Mouse (Mus musculus) heart, postnatal 10 days (tissue): ENCODE data around the gene Slc17a1. TPM values are rescaled to one million over a fixed set of nuclear protein-coding genes. Genes with fewer than 3 reads are reported as not detected.

Experiments used
- DNase-seq, 2 experiments: peaks; one replicate each; pipeline ENCODE4 v3.0.0; 2021
- intact Hi-C: fragments of 180-260 bp; cut with DNase I; formaldehyde crosslinking; loops from one replicate; pipeline ENCODE4 v1.15.1; 2025
- total RNA-seq, 2 experiments: library from RNA; stranded (reverse); gene quantifications; 2 replicates each; pipeline ENCODE4 v1.2.3; 2021

The Slc17a1 gene
- total RNA-seq, 2 experiments from 2014 or later: not detected

DNA sequence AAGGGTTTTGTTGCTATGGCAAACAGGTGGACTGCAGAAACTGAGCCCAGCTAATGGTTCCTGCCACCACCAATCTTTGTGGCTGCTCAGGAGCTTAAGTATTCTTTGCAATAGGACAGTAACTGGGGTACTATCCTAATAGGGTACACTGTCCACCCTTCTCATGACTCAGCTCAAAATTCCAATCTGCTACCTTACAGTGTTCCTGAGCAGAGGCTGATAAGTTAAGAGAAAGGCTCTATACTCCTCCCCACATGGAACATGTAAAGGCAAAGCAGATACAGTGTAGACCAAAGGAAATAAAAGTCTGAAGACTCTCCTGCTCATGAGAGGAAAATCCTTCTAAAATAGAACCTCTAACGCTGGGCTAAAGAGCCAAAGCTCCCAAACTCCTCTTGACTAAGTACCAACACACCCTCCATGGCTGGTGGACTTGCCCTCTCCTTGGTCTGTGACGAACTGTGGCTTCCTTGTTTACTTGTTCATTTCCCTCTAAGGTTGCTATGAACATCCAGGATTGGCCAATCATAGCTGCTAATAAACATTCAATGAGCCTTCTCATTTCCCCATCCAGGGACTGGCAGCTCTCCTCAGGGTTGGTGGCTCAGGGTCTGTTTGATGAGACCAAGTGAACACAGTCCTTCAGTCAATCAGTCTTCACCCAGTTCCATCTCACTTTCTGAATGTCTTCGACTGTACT, 19.6 kb downstream of the Slc17a1 start:
- intact Hi-C loops: no loop called here
- no peak for DNase-seq

DNA sequence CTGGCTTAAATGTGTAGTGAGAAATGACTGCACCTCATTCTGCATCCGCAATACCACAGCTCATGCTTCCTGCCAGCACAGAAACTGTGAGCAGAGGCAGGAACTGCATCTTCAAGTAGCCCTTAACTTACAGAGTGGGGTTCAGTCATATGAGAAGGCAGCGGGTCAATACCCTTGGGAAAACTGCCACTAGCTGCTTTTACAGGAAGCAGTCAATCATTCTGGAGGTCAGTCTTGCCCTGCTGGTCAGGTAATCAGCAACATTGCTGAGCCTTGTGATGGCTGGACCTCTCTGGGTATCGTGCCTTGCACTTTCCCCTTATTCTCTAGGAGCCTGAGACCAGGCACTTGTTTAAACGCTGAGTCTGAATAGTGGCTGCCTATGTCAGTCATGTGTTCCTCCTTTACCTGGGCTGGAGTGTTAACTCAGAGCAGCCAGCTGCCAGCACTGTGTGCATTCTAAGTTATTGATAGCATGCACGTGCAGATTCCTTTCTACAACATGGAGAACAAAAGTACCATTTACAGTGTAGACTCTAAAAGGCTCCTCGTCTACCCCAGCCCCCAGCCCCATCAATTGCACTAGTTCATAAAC, 21.6 kb downstream of the Slc17a1 start:
- intact Hi-C loops: no loop called here
- no peak for DNase-seq

DNA sequence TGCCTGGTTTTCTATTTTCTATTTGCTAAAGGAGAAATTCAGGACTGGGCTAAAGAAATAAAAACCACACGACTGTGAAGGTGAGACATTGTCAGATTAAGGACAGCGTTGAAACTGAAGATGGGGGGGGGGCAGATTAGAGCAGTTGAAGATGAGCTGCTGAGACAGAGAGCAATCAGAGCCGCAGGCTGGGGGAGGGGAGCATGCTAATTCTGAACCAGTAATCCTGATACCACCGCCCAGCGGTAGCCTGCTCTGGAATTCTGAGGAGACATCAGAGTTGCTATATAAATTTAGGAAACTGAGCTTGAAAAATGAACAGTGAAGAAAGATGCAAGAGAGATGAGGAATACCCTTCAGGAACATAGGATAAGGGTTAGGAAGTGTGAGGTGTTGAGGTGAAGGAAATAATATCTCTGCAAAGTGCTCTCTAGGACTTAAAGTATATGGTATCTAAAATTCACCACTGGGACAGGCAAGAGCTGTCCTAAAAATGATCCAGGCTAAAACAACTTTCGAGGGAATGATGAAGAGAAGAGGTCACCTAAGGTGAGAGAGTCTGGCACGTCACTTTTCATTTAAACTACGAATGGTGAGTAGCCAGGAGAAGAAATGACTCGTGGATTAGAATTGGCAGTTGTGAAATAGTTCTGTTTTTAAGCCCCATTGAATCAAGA, 25.2 kb downstream of the Slc17a1 start:
- intact Hi-C loops: no loop called here
- no peak for DNase-seq

DNA sequence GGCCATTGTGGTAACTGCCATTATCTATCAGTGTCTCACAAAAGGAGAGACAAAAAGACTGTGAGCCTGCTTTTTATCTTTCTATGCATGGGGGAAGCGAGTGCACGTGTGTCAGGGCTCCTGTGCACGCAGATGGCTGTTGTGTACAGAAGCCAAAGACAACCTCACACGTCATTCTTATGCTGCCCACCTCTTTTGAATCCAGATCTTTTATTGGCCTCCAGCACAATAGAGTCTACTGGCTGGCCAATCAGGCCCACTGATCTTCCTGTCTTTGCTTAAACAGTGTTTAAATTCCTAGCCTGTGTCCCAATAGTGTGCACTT, 25.7 kb downstream of the Slc17a1 start:
- no peak for DNase-seq

DNA sequence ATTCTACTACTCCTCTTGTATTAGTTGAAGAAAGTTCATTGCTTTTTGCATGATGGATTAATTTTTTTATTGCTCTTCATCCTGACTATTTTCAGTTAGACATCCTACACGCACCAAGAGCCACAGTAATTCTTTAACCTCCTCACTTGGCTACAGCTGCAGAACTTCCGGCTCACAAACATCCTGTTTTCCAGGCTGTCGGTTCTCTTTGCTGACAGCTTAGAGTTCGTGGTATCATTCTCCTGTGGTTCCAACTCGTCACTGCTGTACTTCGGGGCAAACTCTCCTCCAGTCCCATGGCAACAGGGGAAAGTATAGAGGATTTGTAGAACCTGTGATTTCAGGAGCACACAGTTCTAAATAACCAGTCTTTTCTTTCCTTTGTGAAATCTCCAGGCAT, 30.7 kb downstream of the Slc17a1 start:
- intact Hi-C loops: no loop called here
- peak; percentile 7 to 16 for DNase-seq

More for the DNA sequence above, 25.7 kb downstream of the Slc17a1 start:
- intact Hi-C loops: no loop called here

DNA sequence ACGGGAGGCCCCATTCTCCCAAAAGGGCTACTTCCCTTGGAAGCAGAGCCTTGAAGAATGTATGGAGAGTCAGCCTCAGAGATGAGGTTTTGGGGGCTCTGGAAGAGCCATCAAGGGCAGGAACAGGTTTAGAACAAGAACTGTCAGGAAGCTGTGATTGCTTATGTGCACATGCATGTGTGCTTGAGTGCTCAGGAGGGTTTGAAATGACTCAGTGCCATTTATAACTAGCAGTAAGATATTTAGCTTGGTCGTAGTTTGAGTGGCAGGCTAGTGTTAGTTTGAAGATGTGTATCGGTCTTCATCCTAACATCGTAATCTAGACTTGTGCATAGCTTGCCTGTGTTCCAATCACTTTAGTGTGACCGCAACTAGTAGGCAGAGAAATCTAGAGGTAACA, 39.4 kb downstream of the Slc17a1 start:
- intact Hi-C loops: no loop called here
- no peak for DNase-seq

DNA sequence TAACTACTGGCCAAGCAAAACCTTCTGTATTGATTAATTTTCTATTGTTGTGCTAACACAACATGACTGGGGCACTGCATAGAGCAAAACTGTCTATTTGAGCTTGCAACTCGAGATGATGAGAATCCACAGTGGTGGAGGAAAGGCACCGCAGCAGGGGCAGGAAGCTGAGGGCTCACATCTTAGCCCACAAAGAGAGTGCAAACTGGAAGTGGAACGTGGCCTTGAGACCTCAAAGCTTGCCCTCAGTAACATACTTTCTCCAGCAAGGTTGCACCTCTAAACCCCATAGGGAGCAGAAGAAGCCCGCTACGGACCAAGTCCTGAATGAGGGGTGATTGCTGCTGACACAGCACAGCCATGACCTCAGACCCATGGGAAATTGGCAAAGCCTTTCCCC, 42.6 kb downstream of the Slc17a1 start:
- intact Hi-C loops: no loop called here

DNA sequence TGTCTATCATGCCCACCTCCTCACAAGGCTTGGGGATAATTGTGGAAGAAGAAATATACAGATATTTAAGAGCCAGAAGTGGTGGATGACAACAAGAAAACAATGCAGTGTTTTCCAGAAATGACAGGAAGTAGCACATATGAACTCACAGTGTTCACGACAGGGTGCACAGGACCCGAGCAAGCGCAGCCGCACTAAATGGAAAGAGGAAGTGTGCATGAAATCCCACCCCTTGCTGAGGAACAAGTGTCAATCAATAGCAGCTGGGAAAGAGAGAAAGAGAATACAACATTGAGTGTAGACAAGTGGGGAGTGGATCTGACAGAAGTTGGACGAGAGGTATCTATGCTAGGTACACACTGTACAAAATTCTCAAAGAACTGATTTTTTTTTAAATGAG, 43.8 kb downstream of the Slc17a1 start:
- intact Hi-C loops: no loop called here
- no peak for DNase-seq

More for the DNA sequence above, 42.6 kb downstream of the Slc17a1 start:
- no peak for DNase-seq

DNA sequence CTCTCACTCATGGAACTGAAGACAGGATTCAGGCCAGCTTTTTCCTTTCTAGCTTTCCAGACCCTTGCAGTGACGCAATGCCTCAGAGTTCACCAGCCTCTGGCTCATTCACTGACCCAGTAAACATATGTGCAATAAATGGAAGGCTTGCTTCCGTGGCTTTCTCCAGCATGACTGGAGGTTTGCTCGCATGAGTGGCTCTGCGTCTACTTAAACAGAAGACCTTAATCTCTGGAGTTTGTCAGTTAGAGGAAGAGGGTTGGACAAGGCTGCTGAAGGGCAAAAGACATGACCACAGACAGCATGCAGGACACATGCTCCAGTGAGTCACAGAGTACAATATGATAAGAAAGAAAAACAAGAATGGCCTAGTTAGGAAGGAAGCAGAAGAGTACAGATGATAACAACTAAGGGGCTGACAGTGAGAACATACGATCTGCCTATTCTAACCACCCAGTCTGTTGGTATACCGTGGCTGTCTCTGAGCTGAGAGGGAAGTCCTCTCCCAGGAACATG, 46.3 kb downstream of the Slc17a1 start:
- peak; percentile 11 to 30 for DNase-seq
- intact Hi-C loops: no loop called here

DNA sequence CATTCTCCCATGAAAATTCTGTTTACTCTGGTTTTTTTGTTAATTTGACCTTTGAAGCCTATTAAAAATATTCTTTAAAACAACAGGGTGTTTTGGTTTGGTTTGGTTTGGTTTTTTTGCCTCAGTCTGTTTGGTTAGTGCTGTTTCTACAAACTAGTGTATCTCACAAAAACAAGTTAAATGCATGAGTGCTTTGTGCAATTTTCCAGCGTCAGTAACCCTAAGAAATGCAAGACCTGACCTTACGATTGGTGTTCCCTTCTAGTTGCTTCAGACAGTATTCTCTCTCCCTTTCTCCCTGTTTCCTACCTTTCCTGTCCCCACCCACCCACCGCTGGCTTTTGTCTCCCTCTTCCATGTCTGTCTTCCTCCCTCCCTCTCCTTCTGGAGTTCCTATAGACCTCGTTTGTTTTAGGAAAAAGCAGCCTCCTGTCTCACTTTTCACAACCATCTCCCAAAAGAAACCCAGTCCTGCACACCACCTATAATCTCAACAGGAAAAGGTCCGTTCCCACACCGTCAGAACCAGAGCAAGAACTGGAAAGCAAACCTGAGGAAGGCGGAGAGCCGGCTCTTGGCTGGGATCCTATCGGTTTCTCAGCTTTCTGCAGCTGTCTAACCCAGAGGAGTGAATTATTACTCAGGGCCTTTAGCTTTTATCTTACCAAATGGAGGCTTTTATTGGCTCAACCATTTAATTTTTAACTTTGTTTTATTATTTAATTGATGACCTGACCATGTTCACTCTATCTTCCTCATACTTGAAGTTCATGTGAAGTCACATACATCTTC, 47.0 kb downstream of the Slc17a1 start, which contains the start of gene Slc17a4:
TSS of gene Slc17a4 (minus strand) at position 634 of the 792 bp plus-strand sequence.
- DNase-seq: peak; percentile 22 to 32
- intact Hi-C loops: no loop called here

DNA sequence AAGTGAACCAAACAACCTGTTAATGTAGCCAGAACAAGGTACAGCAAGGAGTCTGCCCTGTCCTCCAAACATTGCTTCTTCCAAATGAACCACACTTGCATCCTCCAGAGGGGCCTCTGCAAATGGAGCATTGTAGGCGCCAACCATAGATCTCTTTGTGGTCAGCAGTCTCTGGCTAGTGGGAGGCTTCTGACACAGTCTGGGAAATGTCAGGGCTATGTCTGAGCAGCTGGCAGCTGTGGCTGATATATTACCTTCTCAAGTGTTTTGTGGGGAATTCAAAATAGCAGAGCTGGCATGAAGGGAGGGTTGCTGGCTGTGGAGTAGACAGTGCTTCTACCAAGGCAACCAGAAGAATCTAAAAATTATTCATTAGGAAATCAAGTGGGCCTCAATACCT, 48.6 kb downstream of the Slc17a1 start:
- DNase-seq: peak in 1 of 2 experiments; percentile 12
- intact Hi-C loops: no loop called here

DNA sequence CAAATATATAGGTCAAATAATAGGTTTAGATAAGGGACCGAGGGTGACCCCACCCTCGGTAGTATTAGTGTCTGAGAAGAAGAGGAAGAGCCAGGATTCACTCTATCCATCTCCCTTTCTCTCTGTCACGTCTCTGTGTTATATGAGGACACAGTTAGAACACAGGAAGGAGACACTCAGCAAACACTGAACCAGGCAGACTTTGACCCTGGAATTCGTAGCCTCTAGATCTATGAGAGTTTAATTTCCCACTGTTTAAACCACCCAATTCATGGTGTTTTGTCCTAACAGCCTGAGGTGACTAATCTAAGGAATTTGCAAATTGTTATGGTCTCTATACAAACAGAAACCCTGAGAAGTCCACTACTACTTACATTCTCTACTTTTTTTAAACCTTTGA, 50.1 kb downstream of the Slc17a1 start:
- no peak for DNase-seq
- intact Hi-C loops: no loop called here

DNA sequence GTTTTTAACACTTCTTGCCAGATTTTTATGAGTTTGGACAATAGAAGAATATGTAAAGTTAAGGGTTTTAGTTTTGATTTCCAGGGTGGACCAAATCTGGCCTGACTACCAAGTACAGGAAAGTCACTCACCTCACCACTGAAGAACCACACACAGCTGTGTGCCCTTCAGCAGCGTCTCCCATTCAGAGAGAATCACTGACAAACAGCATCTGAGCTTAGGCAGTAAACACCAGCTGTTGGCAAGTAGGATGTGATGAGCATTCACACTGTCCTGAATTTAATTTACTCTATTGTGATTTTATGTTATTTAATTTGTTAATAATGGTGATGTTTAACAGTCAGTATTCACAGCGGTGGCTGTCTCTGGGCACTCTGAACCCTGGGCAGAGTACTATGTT, 58.2 kb downstream of the Slc17a1 start:
- intact Hi-C loops: no loop called here
- no peak for DNase-seq

DNA sequence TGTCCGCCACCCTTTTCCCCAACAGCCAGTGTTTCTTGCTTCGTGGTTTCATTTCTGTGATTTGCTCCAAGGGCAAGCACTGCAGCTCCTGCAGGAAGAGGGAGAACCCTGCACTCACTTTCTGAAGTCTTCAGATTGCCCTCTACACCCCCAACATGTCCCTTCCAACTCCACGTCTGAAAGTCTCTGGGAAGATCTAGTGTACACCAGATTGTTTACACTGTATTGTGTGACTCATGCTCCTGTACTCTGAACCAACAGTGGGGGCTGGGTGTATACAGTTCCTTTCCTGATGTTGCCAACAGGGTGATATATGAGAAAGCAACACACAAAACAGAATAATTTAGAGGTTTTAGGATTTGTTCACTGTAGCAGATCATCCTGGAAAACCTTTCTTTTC, 61.1 kb downstream of the Slc17a1 start:
- intact Hi-C loops: no loop called here
- DNase-seq: no peak

DNA sequence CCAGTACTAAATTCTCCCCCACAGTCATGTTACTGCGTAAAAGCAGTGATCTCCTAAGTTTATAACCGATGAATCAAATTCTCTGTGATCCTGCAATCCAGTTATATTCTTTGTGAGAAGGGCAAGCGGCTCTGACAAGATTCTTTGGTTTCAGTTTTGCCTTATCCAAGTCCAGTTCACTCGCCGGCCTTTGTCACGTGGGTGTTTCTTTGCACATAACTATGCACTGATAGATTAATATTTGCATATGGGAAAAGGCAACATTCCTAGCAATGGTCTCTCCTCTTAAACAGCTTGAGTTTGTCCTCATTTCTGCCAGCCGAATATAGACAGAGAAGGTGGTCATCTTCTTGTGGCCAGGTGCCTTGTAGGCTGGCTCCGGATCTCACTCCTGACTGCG, 62.9 kb downstream of the Slc17a1 start:
- DNase-seq: no peak
- intact Hi-C loops: no loop called here

DNA sequence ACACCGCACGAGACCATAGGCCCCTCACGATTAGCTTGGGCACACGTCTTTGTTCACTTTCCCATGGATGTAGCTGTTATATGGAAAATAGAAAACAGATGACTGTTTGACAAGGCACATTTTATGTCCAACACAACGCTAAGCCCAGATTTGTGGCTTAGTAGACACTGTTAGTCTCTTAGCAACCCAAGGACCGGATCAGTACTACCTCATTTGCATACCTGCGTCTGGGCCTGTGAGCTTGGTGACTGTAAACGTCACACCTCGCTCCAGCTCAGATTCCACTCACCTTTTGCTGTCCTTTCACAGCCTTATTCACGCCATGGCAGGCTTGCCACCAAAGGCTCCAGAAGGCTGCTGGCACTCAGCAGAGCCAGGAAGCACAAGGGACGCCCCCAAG, 63.4 kb downstream of the Slc17a1 start:
- DNase-seq: no peak
- intact Hi-C loops: no loop called here

DNA sequence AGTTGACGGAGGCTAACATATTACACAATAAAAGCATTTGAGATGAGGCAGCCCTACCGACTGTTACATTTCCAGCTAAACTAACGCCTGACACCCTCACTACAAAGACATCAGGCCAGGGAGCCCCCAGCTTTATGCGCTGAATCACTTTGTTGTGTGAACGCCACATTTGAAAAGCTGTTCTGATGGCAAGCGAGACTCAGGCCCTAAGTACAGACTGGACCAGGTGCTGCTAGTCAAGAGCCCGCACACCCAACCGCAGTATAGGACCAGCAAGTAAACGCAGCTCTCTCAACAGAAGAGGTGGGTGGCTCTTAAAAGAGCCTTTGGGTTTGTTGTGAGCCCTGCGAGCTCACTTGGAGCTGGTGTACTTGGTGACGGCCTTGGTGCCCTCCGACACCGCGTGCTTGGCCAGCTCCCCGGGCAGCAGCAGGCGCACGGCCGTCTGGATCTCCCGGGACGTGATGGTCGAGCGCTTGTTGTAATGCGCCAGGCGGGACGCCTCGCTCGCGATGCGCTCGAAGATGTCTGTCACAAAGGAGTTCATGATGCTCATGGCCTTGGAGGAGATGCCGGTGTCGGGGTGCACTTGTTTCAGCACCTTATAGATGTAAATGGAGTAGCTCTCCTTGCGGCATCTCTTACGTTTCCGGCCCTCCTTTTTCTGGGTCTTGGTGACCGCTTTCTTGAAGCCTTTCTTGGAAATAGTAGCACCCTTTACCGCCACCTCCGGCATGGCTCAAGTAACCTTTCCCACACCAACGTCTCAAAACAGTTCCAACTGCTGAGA, 66.1 kb downstream of the Slc17a1 start, which contains the start of gene Hist1h2ba:
TSS of gene Hist1h2ba (minus strand) at position 736 of the 790 bp plus-strand sequence.
- no peak for DNase-seq
- intact Hi-C loops: no loop called here

DNA sequence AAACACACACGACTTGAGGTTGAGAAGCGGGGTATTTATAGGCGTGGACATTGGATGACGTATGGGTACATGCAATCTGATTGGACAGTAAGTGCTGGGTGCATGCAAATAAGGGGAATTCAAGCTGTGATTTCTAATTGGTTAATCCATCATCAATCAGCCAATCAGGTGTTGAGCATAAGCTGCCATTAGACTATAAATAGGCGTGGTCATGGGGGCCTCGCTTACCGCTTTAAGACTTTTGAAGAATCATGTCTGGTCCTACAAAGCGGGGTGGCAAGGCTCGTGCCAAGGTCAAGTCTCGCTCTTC, 66.6 kb downstream of the Slc17a1 start, which contains the start of gene Hist1h2aa:
TSS of gene Hist1h2aa (plus strand) at position 252 of the 310 bp plus-strand sequence.
- DNase-seq: no peak
- intact Hi-C loops: no loop called here

DNA sequence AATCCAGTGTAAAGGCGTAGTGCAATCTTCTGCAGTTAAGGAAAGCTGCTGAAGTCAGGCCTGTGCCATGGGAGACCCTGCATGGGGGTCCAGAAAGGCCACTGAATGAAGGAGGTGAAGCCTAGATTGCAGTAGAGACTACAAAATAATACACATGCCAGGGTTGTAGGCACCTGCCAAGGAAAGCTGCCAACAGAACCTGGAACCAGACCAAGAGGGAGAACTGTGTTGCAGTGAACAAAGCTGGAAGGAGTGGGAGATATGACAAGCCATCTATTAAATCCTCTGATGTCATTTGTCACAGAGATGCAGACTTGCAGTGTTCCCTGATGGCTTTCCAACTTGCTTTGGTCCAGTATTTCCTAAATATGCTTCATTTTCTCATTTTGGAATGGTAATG, 71.1 kb downstream of the Slc17a1 start:
- intact Hi-C loops: no loop called here

DNA sequence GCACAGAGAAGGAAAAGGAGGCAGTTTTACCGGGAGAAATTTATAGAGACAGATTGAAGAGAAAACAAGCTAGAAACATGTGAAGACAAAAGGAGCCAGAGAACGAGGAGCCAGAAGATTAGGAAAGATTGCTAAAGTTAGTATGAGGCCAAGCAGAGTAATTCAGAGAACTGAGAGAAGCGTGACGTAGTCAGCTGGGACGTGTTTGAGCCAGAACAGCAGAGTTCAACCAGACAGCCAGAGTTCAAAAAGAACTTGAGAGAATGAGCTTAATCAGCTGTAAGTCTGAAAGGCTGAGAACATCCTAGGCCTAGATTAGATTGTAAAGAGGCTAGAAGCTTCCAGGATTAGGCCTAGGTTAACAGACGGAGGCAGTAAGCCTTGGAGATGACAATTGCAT, 72.7 kb downstream of the Slc17a1 start:
- intact Hi-C loops: no loop called here

More for the DNA sequence above, 71.1 kb downstream of the Slc17a1 start:
- DNase-seq: peak in 1 of 2 experiments; percentile 28

More for the DNA sequence above, 72.7 kb downstream of the Slc17a1 start:
- peak in 1 of 2 experiments; percentile 19 for DNase-seq
